Mouse (Mus musculus): ENCODE results near the gene Zfp512. TPM values are rescaled to one million over a fixed set of nuclear protein-coding genes. Genes with fewer than 3 reads are reported as not detected.
A peak's percentile ranks its signal among the peaks of the same experiment; 100 is the strongest.
"Not testable (repeated sequence)": the region's sequence is repeated elsewhere in the genome, so short reads cannot be mapped to it uniquely, and the experiment has no call there.

Zfp512 gene
- polyA plus RNA-seq (2012; ENCODE audit: insufficient read depth, low replicate concordance) = 3.4 and 4.0 TPM in 2 replicates

DNA sequence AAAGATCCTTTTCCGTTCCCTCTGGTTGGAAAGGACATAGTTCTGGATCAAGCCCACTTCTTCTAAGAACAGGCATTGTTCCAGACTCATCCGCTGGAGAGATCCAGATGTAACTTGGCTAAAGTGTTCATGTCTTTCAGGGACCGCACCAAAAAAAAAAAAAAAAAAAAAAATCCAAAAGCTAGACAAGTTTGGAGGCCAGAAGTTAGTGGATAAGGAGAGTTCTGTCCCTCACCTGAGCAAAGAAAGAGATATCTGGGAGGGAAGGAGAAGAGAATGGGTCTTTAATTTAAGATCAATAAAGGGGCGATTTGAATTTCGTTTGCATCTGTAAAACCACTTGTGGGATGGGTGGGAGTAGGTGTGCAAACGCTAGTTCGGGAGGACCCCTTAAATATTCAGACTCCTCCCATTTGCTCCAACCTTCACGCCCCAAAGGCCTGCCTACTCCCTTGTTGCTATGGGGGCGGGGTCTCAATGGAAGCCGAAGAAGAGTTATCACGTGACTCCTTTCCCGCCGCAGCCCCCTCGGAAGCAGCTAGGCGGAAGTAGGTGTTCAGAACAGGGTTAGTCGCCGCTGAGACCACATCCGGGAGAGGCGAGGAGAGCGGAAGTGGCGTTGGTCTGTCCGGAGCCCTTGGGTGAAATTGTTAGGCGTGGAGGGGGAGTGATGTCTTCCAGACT is at the start of gene Zfp512:
Gene Zfp512 (plus strand): TSS at position 554 of the 684 bp plus-strand sequence.
- H3K27me3 ChIP-seq (replicated peaks) = peaks cover 3% of the 10 kb centered on the region
- peak within 1 kb of the TSS; percentile 91 for H3K4me3 ChIP-seq (replicated peaks)
- H3K4me1 ChIP-seq = peaks cover 24% of the 10 kb centered on the region
- TF ChIP-seq GATA1 (IDR thresholded peaks at IDR 0.05; ENCODE audit: borderline replicate concordance, low read length) = no peak
- peak; percentile 84 for TF ChIP-seq FLI1 (IDR thresholded peaks at IDR 0.05; ENCODE audit: low read length)
- no peaks in the 10 kb centered on the region for H3K36me3 ChIP-seq (replicated peaks; ENCODE audit: low read length)
- no peaks in the 10 kb centered on the region for H3K9me3 ChIP-seq

- H3K4me1 ChIP-seq; H3K36me3 ChIP-seq (replicated peaks; ENCODE audit: low read length); H3K9me3 ChIP-seq: not testable (repeated sequence)
These were observed 17.5 kb upstream of the Zfp512 start for GRCm38 (mm10) chr5:31434727-31435126.

GRCm38 (mm10) chr5:31451336-31451735 is 895 bp upstream of the Zfp512 start:
- no peak for TF ChIP-seq GATA1 (IDR thresholded peaks at IDR 0.05; ENCODE audit: borderline replicate concordance, low read length)
- no peak for TF ChIP-seq FLI1 (IDR thresholded peaks at IDR 0.05; ENCODE audit: low read length)
- H3K4me3 ChIP-seq (replicated peaks) = no peak overlapping the region
- peaks cover 24% of the 10 kb centered on the region for H3K4me1 ChIP-seq
- no peaks in the 10 kb centered on the region for H3K9me3 ChIP-seq
- peaks cover 3% of the 10 kb centered on the region for H3K27me3 ChIP-seq (replicated peaks)
- no peaks in the 10 kb centered on the region for H3K36me3 ChIP-seq (replicated peaks; ENCODE audit: low read length)

More at GRCm38 (mm10) chr5:31434727-31435126, 17.5 kb upstream of the Zfp512 start:
- not testable (repeated sequence) for H3K27me3 ChIP-seq (replicated peaks); H3K4me3 ChIP-seq (replicated peaks)

DNA sequence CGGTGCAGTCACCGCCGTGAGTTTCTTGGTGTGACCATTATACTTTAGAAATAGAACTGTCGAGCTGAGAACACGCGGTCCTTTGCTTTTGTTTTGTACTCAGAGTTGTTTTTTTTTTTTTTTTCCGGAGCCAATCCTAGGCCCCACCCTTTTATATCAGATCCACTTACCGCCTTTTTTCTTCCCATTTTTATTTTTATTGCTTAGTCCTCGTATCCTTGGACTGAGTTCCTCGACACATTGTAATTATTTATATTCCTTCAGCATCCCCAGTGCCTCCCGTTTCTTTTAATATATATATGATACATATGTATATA is 289 bp downstream of the Zfp512 start:
- H3K9me3 ChIP-seq = no peaks in the 10 kb centered on the region
- peak overlapping the region; percentile 91 for H3K4me3 ChIP-seq (replicated peaks)
- no peaks in the 10 kb centered on the region for H3K36me3 ChIP-seq (replicated peaks; ENCODE audit: low read length)
- H3K4me1 ChIP-seq = peaks cover 24% of the 10 kb centered on the region
- TF ChIP-seq FLI1 (IDR thresholded peaks at IDR 0.05; ENCODE audit: low read length) = no peak; the same call in 1 of the 2 replicates
- no peak for TF ChIP-seq GATA1 (IDR thresholded peaks at IDR 0.05; ENCODE audit: borderline replicate concordance, low read length)
- H3K27me3 ChIP-seq (replicated peaks) = peaks cover 1% of the 10 kb centered on the region

GRCm38 (mm10) chr5:31452886-31453410 is 717 bp downstream of the Zfp512 start:
- H3K4me3 ChIP-seq (replicated peaks) = peak overlapping the region; percentile 91
- no peak for TF ChIP-seq GATA1 (IDR thresholded peaks at IDR 0.05; ENCODE audit: borderline replicate concordance, low read length)
- no peaks in the 10 kb centered on the region for H3K36me3 ChIP-seq (replicated peaks; ENCODE audit: low read length)
- no peaks in the 10 kb centered on the region for H3K27me3 ChIP-seq (replicated peaks)
- H3K9me3 ChIP-seq = no peaks in the 10 kb centered on the region
- H3K4me1 ChIP-seq = peaks cover 24% of the 10 kb centered on the region

DNA sequence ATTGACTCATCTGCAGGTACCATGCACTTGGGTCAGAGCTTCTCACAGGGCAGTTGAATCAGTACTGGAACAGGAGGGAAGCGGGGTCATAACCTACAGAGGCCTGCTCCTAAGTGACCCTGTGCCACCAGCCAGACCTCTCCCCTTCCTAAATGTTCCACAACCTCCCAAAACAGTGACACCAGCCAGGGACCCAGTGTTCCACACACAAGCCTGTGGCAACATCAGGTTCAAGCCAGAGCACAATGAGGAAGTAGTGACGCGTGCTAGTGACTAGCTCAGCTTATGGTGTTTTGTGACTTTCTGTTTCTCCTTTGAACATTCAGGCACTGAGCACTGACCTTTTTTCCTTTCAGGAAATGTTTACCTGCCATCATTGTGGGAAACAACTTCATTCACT is 15.6 kb downstream of the Zfp512 start:
- no peak overlapping the region for H3K4me3 ChIP-seq (replicated peaks)
- H3K9me3 ChIP-seq = peaks cover 7% of the 10 kb centered on the region
- 0 out of 2 replicates have a peak, but pooled peaks cover 4% of the 10 kb centered on the region for H3K4me1 ChIP-seq
- TF ChIP-seq FLI1 (IDR thresholded peaks at IDR 0.05; ENCODE audit: low read length) (no peak), GATA1 (IDR thresholded peaks at IDR 0.05; ENCODE audit: borderline replicate concordance, low read length) (no peak)
- H3K27me3 ChIP-seq (replicated peaks) = no peaks in the 10 kb centered on the region
- H3K36me3 ChIP-seq (replicated peaks; ENCODE audit: low read length) = peaks cover 78% of the 10 kb centered on the region

DNA sequence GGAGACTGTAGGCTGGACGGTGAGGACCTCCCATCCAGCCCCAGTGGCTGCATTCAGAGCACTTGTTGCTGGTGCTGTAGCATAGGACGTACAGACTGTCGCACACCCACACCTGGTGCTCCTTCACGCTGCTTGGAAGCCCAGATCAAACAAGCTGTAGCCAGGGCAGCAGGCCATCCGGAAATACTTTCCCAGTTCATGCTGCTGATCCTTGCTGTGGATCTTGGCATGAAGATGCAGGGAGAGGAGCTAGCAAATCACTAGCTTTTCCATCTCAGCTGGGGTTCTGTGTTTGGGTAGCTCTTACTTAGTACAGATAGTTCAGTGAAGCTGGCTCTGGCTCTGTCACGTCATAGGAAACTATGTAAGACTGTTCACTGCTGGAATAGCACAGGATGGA is 17.5 kb downstream of the Zfp512 start:
- peaks cover 7% of the 10 kb centered on the region for H3K9me3 ChIP-seq
- H3K36me3 ChIP-seq (replicated peaks; ENCODE audit: low read length) = peaks cover 96% of the 10 kb centered on the region
- no peak overlapping the region for H3K4me3 ChIP-seq (replicated peaks)
- H3K4me1 ChIP-seq = 0 out of 2 replicates have a peak, but pooled peaks cover 4% of the 10 kb centered on the region
- TF ChIP-seq GATA1 (IDR thresholded peaks at IDR 0.05; ENCODE audit: borderline replicate concordance, low read length) = no peak
- H3K27me3 ChIP-seq (replicated peaks) = no peaks in the 10 kb centered on the region

DNA sequence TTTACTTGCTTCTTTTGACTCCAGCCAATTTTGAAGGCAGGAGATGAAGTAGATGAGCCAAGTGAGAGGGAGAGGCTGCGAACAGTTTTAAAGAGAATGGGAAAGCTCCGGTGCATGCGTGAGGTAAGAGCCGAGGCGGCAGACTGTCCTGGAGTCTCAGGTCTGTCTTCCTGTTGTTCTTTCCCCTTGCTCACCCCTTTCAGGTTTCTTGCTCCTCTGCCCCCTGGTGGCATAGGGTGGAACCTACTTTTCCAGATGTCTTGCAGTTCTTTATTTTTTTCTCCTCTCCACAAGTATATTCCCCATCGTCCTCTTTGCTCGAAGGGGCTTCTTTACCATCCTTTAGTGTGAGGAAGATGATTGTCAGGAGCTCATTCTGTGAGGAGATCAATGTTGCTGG is 18.1 kb downstream of the Zfp512 start:
- H3K27me3 ChIP-seq (replicated peaks) = no peaks in the 10 kb centered on the region

GRCm38 (mm10) chr5:31480536-31480935 is 28.3 kb downstream of the Zfp512 start:
- H3K9me3 ChIP-seq = no peaks in the 10 kb centered on the region
- no peak overlapping the region for H3K4me3 ChIP-seq (replicated peaks)
- no peaks in the 10 kb centered on the region for H3K27me3 ChIP-seq (replicated peaks)
- peaks cover 70% of the 10 kb centered on the region for H3K36me3 ChIP-seq (replicated peaks; ENCODE audit: low read length)
- TF ChIP-seq FLI1 (IDR thresholded peaks at IDR 0.05; ENCODE audit: low read length) (no peak), GATA1 (IDR thresholded peaks at IDR 0.05; ENCODE audit: borderline replicate concordance, low read length) (no peak)
- H3K4me1 ChIP-seq = peaks cover 9% of the 10 kb centered on the region

More for the DNA sequence above, 18.1 kb downstream of the Zfp512 start:
- Histone ChIP-seq H3K4me1 (0 out of 2 replicates have a peak, but pooled peaks cover 4% of the 10 kb centered on the region), H3K9me3 (peaks cover 7% of the 10 kb centered on the region), H3K4me3 (replicated peaks) (no peak overlapping the region), H3K36me3 (replicated peaks; ENCODE audit: low read length) (peaks cover 94% of the 10 kb centered on the region)
- TF ChIP-seq FLI1 (IDR thresholded peaks at IDR 0.05; ENCODE audit: low read length) (no peak), GATA1 (IDR thresholded peaks at IDR 0.05; ENCODE audit: borderline replicate concordance, low read length) (no peak)

DNA sequence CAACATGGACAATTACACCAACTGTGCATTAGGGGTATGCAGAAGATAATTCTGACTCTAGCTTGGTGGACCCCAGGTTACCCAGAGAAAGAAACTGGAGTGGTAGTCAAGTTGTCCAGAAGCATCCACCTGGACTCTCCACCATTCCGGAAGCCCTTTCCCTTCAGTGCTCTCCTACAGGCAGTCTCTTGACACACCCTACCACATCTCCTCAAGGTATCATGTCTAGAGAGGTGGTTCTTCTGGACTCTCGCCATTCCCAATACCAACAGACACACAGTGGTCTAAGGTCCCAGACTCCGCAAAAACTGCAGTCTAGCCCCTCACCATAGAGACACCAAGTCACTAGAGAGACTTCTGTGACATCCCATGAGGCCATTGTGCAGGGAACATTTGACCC is 33.2 kb downstream of the Zfp512 start, which contains the start of gene 4930548H24Rik:
Gene 4930548H24Rik (plus strand): TSS at position 301 of the 400 bp plus-strand sequence.
- Histone ChIP-seq H3K36me3 (replicated peaks; ENCODE audit: low read length) (peaks cover 24% of the 10 kb centered on the region), H3K4me1 (peaks cover 9% of the 10 kb centered on the region), H3K9me3 (no peaks in the 10 kb centered on the region), H3K27me3 (replicated peaks) (no peaks in the 10 kb centered on the region), H3K4me3 (replicated peaks) (no peak within 1 kb of the TSS)
- no peak for TF ChIP-seq GATA1 (IDR thresholded peaks at IDR 0.05; ENCODE audit: borderline replicate concordance, low read length)
- no peak for TF ChIP-seq FLI1 (IDR thresholded peaks at IDR 0.05; ENCODE audit: low read length)
